Mouse (Mus musculus) limb, embryonic 11.5 days (tissue): ENCODE results near the gene Calu. TPM values are rescaled to one million over a fixed set of nuclear protein-coding genes. Genes with fewer than 3 reads are reported as not detected.

Source experiments
- ATAC-seq: fragments of 200-750 bp; cut with Nextera tagmentation; 2 replicates; pipeline ENCODE4 v1.8.0; 2017; ENCODE audit warnings: low read depth; ENCODE audit not compliant: insufficient number of reproducible peaks, low FRiP score, low TSS enrichment
- DNase-seq: peaks from one replicate; pipeline ENCODE4 v3.0.0-alpha.2; 2015; ENCODE audit warnings: low spot score
- H3K27ac ChIP-seq: fragments of 300-500 bp; sonication (generic); replicated peaks from 2 replicates; pipeline ENCODE4 v1.5.1; 2014; ENCODE audit warnings: low read depth, mild to moderate bottlenecking, low read length
- H3K27me3 ChIP-seq: fragments of 300-500 bp; sonication (generic); 2 replicates; pipeline ENCODE4 v1.6.1; 2014; ENCODE audit warnings: mild to moderate bottlenecking, low read length, mixed read lengths; ENCODE audit not compliant: control insufficient read depth, insufficient read depth
- H3K36me3 ChIP-seq: fragments of 300-500 bp; sonication (generic); 2 replicates; pipeline ENCODE4 v1.6.1; 2014; ENCODE audit warnings: mild to moderate bottlenecking, low read length, moderate library complexity, mixed read lengths; ENCODE audit not compliant: control insufficient read depth, insufficient read depth
- H3K4me1 ChIP-seq: fragments of 300-500 bp; sonication (generic); 2 replicates; pipeline ENCODE4 v1.6.1; 2014; ENCODE audit warnings: low read length, mixed read lengths; ENCODE audit not compliant: control insufficient read depth, insufficient read depth
- H3K4me2 ChIP-seq: fragments of 300-500 bp; sonication (generic); 2 replicates; pipeline ENCODE4 v1.6.1; 2014; ENCODE audit warnings: low read depth, mild to moderate bottlenecking, moderate library complexity; ENCODE audit not compliant: severe bottlenecking
- H3K4me3 ChIP-seq: fragments of 300-500 bp; sonication (generic); 2 replicates; pipeline ENCODE4 v1.5.1; 2014; ENCODE audit warnings: low read depth, low read length
- H3K9ac ChIP-seq: fragments of 300-500 bp; sonication (generic); 2 replicates; pipeline ENCODE4 v1.6.1; 2014; ENCODE audit warnings: mild to moderate bottlenecking, low read length
- H3K9me3 ChIP-seq: fragments of 300-500 bp; sonication (generic); 2 replicates; pipeline ENCODE4 v1.6.1; 2016; ENCODE audit warnings: low read length; ENCODE audit not compliant: control insufficient read depth
- WGBS: fragments of 180-500 bp; shearing (Covaris S2); extraction: QIAGEN DNeasy Blood & Tissue Kit; methylation state at CpG from one replicate; pipeline ENCODE4 v1.1.7; 2014; 5-methylcytosine and 5-hydroxymethylcytosine counted together
- polyA plus RNA-seq: library from polyadenylated mRNA; unstranded; fragments of >200 nt; fragmentation: Nextera tagmentation; extraction: Ambion mirVana; gene quantifications from 2 replicates; pipeline ENCODE4 v1.2.1, GENCODE M21; 2014

Gene Calu
- polyA plus RNA-seq = 308 and 313 TPM in 2 replicates

DNA sequence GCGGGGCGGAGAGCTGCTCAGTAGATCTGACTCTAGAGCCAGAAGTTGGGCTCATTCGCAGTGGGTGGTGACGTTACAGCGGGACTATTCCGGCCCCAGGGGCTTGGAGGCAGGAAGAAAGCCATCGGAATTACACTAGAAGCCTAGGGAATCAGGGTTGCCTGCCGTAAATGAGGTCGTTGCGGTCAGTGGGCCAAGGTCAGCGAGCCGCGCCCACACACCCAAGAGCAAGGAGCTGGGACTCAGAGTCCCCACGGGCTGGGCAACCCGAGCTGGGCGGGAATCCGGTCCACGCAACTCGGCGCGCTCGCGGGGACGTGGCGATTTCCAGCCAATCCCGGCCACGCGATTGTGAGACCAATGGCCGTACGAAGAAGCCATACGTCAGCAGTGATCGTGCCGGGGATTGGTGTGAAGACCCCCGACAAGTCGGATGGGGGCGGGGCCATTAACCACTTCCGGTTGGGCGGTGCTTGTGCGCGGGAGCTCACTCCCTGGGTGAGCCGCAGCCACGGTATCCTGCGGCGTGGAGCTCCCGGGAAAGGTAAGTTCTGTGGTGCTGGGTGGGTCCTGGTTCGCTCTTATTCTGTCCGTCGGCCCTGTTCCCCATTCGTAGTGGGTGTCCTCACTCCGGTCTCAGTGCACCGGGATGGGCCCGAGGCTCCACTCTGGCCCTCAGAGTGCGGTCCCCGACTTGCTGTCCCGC lies at the start of gene Calu:
Calu (plus strand) TSS at position 405 of the 706 bp plus-strand sequence.
- under 1% methylated on average over 55 of the region's 55 CpGs for WGBS
- no peaks in the 10 kb centered on the region for H3K36me3 ChIP-seq
- H3K4me3 ChIP-seq = peak within 1 kb of the TSS; percentile 89
- H3K9me3 ChIP-seq = no peaks in the 10 kb centered on the region
- DNase-seq = peak; percentile 100
- H3K4me1 ChIP-seq = no peaks in the 10 kb centered on the region
- no peaks in the 10 kb centered on the region for H3K27me3 ChIP-seq
- peak within 1 kb of the TSS; percentile 87 for H3K9ac ChIP-seq
- ATAC-seq = peak; percentile 100
- peak within 1 kb of the TSS; percentile 64 for H3K4me2 ChIP-seq
- peak within 1 kb of the TSS; percentile 86 for H3K27ac ChIP-seq

DNA sequence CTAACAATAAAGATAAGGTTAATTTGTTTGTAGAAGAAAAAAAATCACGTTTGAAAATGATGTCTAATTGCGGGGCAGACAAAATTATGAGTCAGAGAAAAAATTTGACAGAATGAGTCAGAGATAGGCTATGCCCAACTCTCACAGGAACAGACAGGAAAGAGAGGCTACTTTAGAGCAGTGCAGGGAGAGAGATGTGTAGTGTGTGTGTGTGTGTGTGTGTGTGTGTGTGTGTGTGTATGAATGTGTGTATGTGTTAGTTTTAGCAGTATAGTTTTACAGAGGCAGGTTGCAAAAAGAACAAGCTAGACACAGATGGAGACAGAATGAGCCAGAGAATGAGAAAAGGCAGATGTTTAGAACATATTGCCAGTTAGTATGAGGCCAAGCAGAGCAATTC lies 48.8 kb upstream of the Calu start:
- Histone ChIP-seq H3K4me3 (no peak overlapping the region), H3K27ac (no peak overlapping the region), H3K9ac (no peak overlapping the region), H3K4me1 (no peaks in the 10 kb centered on the region), H3K4me2 (no peak overlapping the region), H3K9me3 (no peaks in the 10 kb centered on the region), H3K27me3 (no peaks in the 10 kb centered on the region), H3K36me3 (no peaks in the 10 kb centered on the region)
- DNase-seq (no peak), ATAC-seq (no peak)
- 76% methylated on average over 2 of the region's 2 CpGs for WGBS

DNA sequence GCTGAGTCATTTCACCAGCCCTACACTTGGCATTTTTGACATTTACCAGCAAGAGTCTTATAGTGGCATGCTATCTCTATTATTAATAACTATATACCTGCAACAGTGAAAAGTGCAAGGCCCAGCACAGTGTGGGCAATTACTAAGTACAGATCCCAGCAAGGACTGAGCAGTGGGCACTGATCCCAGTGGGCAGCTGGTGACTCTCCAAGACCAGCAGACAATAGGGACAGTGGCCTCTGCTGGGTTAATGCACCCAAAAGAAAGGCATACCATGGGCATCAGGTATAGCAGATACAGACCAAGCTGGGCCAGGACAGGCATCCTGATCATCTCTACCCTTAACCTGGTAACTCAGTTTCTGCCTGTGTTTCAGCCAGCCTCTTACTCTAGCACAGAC lies 44.6 kb upstream of the Calu start:
- H3K4me1 ChIP-seq = no peaks in the 10 kb centered on the region
- ATAC-seq = no peak
- H3K4me3 ChIP-seq = no peak overlapping the region
- H3K27ac ChIP-seq = no peak overlapping the region
- no peak overlapping the region for H3K9ac ChIP-seq
- H3K36me3 ChIP-seq = no peaks in the 10 kb centered on the region
- DNase-seq = no peak
- H3K4me2 ChIP-seq = no peak overlapping the region
- no peaks in the 10 kb centered on the region for H3K27me3 ChIP-seq
- H3K9me3 ChIP-seq = no peaks in the 10 kb centered on the region

DNA sequence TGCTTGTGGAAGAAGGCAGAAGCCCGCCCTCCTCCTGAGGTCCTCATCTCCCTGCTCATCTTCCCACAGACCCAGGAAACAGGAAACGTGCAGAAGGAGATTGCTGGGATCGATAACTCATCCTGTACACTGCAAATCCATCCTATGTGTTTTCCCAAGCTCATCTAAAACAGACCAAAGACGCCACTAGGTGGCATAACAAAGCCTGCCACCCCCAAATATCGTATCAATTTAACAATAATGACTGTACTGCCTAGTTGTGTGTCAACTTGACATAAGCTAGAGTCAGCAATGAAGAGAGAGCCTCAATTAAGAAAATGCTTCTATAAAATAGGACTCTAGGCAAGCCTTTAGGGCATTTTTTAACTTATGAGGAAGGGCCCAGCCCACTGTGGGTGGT lies 44.1 kb upstream of the Calu start:
- no peak overlapping the region for H3K27ac ChIP-seq
- no peak overlapping the region for H3K4me3 ChIP-seq
- DNase-seq = no peak
- H3K4me2 ChIP-seq = no peak overlapping the region
- no peaks in the 10 kb centered on the region for H3K4me1 ChIP-seq
- no peak overlapping the region for H3K9ac ChIP-seq
- H3K27me3 ChIP-seq = no peaks in the 10 kb centered on the region
- H3K9me3 ChIP-seq = no peaks in the 10 kb centered on the region
- no peak for ATAC-seq
- WGBS = 57% methylated on average over 5 of the region's 5 CpGs
- H3K36me3 ChIP-seq = no peaks in the 10 kb centered on the region

GRCm38 (mm10) chr6:29305462-29305861 lies 42.4 kb upstream of the Calu start:
- no peak for DNase-seq
- Histone ChIP-seq H3K27me3 (no peaks in the 10 kb centered on the region), H3K27ac (no peak overlapping the region), H3K9me3 (no peaks in the 10 kb centered on the region), H3K36me3 (no peaks in the 10 kb centered on the region), H3K9ac (no peak overlapping the region), H3K4me3 (no peak overlapping the region), H3K4me2 (no peak overlapping the region), H3K4me1 (no peaks in the 10 kb centered on the region)
- WGBS = 89% methylated on average over 4 of the region's 4 CpGs
- no peak for ATAC-seq

- Histone ChIP-seq H3K27ac (no peak overlapping the region), H3K4me2 (no peak overlapping the region), H3K4me1 (no peaks in the 10 kb centered on the region), H3K9me3 (no peaks in the 10 kb centered on the region), H3K36me3 (no peaks in the 10 kb centered on the region), H3K9ac (no peak overlapping the region), H3K4me3 (no peak overlapping the region), H3K27me3 (no peaks in the 10 kb centered on the region)
- no peak for DNase-seq
- ATAC-seq = no peak
- 88% methylated on average over 16 of the region's 16 CpGs for whole genome bisulfite sequencing
Observed at GRCm38 (mm10) chr6:29308846-29309605, 38.8 kb upstream of the Calu start.

- no peak for DNase-seq
- Histone ChIP-seq H3K4me1 (no peaks in the 10 kb centered on the region), H3K27me3 (no peaks in the 10 kb centered on the region), H3K4me3 (no peak overlapping the region), H3K9ac (no peak overlapping the region), H3K36me3 (no peaks in the 10 kb centered on the region), H3K27ac (no peak overlapping the region), H3K9me3 (no peaks in the 10 kb centered on the region), H3K4me2 (no peak overlapping the region)
- no peak for ATAC-seq
- 65% methylated on average over 14 of the region's 14 CpGs for WGBS
Observed at GRCm38 (mm10) chr6:29313690-29314202, 34.1 kb upstream of the Calu start.

DNA sequence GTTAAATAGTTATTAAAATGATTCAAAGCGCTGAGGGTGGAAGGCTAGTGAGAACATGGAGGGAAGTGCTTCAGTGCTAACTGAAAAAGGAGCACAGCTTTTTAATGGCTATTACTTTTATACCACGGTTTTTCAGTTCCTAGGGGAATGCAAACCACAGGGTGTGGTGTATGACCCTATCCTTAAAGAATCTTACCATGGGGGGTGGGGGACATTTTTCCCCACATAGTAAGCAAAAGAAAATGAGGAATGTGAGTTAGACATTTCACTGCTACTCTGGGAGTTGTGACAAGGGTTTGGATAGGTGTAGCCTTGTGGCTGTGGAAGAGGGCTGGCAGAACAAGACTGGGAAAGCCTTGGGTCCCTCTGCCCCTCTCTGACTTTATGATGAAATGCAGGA lies 30.6 kb upstream of the Calu start:
- H3K4me2 ChIP-seq = no peak overlapping the region
- no peaks in the 10 kb centered on the region for H3K4me1 ChIP-seq
- no peaks in the 10 kb centered on the region for H3K9me3 ChIP-seq
- DNase-seq = no peak
- ATAC-seq = no peak
- H3K27ac ChIP-seq = no peak overlapping the region
- no peak overlapping the region for H3K9ac ChIP-seq
- 70% methylated on average over 2 of the region's 2 CpGs for WGBS
- H3K36me3 ChIP-seq = no peaks in the 10 kb centered on the region
- H3K27me3 ChIP-seq = no peaks in the 10 kb centered on the region
- H3K4me3 ChIP-seq = no peak overlapping the region
